8 mouse cellular contexts compared by ENCODE assay signal in the genomic region with DNA sequence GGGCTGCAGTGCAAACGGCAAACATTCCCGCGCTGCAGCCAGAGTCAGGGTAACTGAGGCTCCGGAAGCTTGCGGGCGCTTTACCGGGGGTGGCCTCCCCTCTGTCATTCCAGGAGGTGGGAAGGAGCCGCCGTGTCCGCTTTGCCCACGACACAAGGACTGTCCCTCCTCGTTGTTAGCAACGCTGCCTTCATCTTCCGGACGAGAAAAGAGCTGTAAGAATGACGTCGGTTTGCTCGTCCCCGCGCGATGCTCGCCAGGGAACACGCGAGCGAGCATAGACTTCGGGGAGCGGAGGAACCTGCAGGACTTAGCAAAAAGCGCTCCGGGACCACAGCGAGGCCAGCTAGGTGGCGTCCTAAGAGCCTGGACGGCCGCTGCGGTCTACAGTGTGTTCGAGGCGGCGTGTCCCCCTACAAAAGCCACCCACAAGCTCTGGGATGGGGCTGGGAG. TPM values are rescaled to one million over a fixed set of nuclear protein-coding genes. Genes with fewer than 3 reads are reported as not detected.
DNase-seq lines count a peak whose midpoint lies in the region; ATAC-seq and TF ChIP-seq lines count a peak whose summit lies in the region.

No protein-coding gene starts in this region.

- WGBS in hindbrain, embryonic 14.5 days = under 1% methylated on average over 37 of the region's 37 CpGs

- H3K36me3 ChIP-seq in hindbrain, embryonic 14.5 days (replicated peaks; ENCODE audit: control insufficient read depth, insufficient read depth) = peaks cover 8% of the 10 kb centered on the region; the same call in 1 of the 2 replicates

- H3K4me1 ChIP-seq in hindbrain, embryonic 14.5 days (replicated peaks; ENCODE audit: control insufficient read depth, insufficient read depth, low read length) = peaks cover 7% of the 10 kb centered on the region; the same call in 1 of the 2 replicates

- no peaks in the 10 kb centered on the region for H3K27me3 ChIP-seq in Patski
- no peaks in the 10 kb centered on the region for H3K27me3 ChIP-seq in hindbrain, embryonic 14.5 days (ENCODE audit: control insufficient read depth, insufficient read depth, low read length)

- TF ChIP-seq CTCF in Patski (IDR thresholded peaks at IDR 0.05) = peak; percentile 39

- peak; percentile 60 for ATAC-seq in Patski
- peak; percentile 79 for ATAC-seq in hindbrain, embryonic 14.5 days (ENCODE audit: low FRiP score)

- CTCF ChIA-PET in Patski (lab: Charles Lee) = interaction anchor here (2.2 to 4.9 kb wide), 3 partner anchors 17 to 71 kb away, joined by 5 to 51 read pairs (median 30); no protein-coding TSS in a partner anchor

- DNase-seq in Patski (ENCODE audit: low read depth, low spot score) = no peak
- DNase-seq in cerebellum, adult 9-10 months = peak; percentile 72
- peak; percentile 23 to 64 for DNase-seq in frontal cortex, postnatal 10 days (ENCODE audit: low spot score in 2 of 2)
- DNase-seq in hindbrain, embryonic 14.5 days (ENCODE audit: low spot score) = peak; percentile 88
- DNase-seq in left cerebral cortex, adult 11 months (ENCODE audit: low spot score) = peak; percentile 26
- DNase-seq in lung, postnatal 36 days = peak; percentile 73
- peak; percentile 80 for DNase-seq in retina, embryonic 14.5 days (ENCODE audit: low spot score)
- DNase-seq in thymus, postnatal 25 days = peak; percentile 64

- in situ Hi-C loops in Patski (cut with MboI; ENCODE audit: low pct_unique_long_range_greater_than_20kb) = no loop called here

- peak overlapping the region; percentile 85 for H3K9ac ChIP-seq in hindbrain, embryonic 14.5 days

- peak overlapping the region; percentile 95 for H3K27ac ChIP-seq in hindbrain, embryonic 14.5 days

- H3K9me3 ChIP-seq in hindbrain, embryonic 14.5 days (ENCODE audit: control insufficient read depth, low read length) = no peaks in the 10 kb centered on the region

- peak overlapping the region; percentile 71 for H3K4me3 ChIP-seq in hindbrain, embryonic 14.5 days (replicated peaks; ENCODE audit: low read length)

- peak overlapping the region; percentile 77 for H3K4me2 ChIP-seq in hindbrain, embryonic 14.5 days (replicated peaks)

- POLR2A ChIA-PET in Patski (lab: Charles Lee) = interaction anchor here (0.7 to 0.9 kb wide), 3 partner anchors 39 to 70 kb away, joined by 3 to 4 read pairs (median 4); no protein-coding TSS in a partner anchor

RNA-seq across cellular contexts. Expression of gene Prim2, which starts 0.6 kb away (rescaled TPM):
- polyA plus RNA-seq in Patski (2021) = 16.8 TPM
- polyA plus RNA-seq in hindbrain, embryonic 14.5 days (2014; fragmentation: Nextera tagmentation; extraction: Ambion mirVana) = 20.6 and 23.4 TPM in 2 replicates

RNA-seq across cellular contexts. Expression of gene Rab23, which starts 49.5 kb away (rescaled TPM):
- polyA plus RNA-seq in Patski (2021) = 23.3 TPM
- polyA plus RNA-seq in hindbrain, embryonic 14.5 days (2014; fragmentation: Nextera tagmentation; extraction: Ambion mirVana) = 27.9 and 28.8 TPM in 2 replicates
